Mouse (Mus musculus) adrenal gland, adult 8-10 months (tissue): ENCODE measurements around the gene Sh3glb2. TPM values are rescaled to one million over a fixed set of nuclear protein-coding genes. Genes with fewer than 3 reads are reported as not detected.

Experiments used
- DNase-seq: peaks from one replicate; pipeline ENCODE4 v3.0.0; 2022
- total RNA-seq, 4 experiments: library from RNA; stranded (reverse); gene quantifications; 2 replicates each; pipeline ENCODE4 v1.2.4; 2022

Sh3glb2 gene
- total RNA-seq, 4 experiments from 2014 or later, result 85.4 to 115 (median 101) TPM

GRCm38 (mm10) chr2:30380564-30381376 is 21.6 kb upstream of the Sh3glb2 start:
- no peak for DNase-seq

DNA sequence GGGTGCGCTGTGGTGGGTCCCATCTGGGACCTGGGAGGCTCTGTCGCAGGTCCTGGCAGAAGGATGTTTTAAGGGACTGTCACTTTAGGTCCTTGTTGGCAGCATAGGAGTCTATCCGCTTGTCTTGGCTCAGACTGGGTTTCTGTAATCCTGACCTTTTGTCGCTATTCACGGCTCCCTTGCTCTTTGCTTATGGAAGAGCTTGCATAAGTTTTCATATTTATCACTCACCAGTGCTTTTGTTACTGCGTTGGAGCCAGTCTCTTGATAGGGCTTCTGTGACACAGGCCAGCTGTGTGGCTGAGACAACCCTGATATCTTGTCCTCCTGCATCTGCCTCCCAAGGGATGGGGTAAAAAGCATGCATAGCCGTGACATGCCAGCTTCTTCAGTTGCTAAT is 20.2 kb upstream of the Sh3glb2 start:
- no peak for DNase-seq

DNA sequence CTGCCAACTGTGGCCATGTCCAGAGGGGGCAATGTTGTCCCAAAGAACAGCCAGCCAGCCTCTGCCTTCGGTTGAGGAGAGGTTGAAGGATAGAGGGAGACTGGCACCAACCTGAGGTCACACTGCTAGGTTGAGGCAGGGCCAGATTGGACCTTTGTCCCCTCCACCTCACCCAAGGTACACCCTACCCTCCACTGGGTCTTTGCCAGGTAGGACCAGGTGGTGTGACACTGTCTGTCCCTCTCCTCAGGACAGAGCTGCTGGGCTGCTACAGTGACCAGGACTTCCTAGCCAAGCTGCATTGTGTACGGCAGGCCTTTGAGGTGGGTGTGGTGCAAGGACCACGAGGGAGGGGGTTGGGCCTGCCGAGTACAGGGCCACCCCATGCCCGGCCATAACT is 18.6 kb upstream of the Sh3glb2 start:
- no peak for DNase-seq

- no peak for DNase-seq
These were observed 16.8 kb upstream of the Sh3glb2 start for GRCm38 (mm10) chr2:30375893-30376292.

DNA sequence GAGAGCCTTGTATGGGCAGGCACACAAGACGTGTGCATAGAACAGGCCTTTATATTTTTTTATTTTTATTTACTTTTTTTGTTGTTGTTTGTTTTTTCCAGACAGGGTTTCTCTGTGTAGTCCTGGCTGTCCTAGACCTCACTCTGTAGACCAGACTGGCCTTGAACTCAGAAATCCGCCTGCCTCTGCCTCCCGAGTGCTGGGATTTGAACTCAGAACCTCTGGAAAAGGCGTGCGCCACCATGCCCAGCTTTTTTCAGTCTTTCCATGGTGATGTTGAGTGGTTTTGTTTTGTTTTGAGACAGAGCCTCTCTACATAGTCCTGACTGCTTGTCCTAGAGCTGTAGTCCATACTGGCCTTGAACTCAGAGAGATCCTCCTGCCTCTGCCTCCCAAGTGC is 13.6 kb upstream of the Sh3glb2 start:
- no peak for DNase-seq

DNA sequence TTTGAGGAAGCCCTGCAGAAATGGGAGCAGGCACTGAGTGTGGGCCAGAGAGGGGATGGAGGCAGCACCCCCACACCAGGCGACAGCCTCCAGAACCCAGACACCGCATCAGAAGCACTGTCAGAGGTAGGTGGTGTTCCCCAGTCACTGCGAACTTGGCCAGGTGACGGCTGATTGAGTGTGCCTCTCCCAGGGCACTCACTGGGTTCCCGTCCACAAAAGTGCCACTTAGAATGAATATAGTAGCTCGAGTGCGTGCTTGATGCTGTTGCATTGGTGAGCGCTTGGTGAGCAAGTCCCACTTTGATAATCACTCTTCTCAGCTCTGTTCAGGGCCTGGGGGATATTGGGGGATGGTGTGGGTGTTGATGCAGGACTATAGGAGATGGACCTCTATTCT is 12.4 kb upstream of the Sh3glb2 start:
- no peak for DNase-seq

DNA sequence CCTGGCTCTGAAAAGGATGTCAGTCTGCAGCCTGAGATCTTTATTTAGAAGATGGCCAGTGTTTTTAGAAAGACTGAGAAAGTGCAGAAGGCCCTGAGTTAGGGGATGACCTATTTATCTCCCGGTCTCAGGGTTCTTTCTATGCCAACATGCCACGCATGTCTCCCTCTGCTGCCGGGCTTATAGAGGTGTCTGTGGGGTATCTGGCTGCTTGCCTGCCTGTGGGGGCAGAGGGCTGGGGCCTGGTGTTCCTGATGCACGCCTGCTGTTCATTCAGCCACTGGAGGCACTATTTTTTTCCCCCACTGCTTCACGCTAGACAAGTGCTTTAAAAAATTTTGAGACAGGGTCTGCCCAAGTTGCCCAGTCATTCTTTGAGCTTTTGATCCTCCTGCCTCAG is 7.1 kb upstream of the Sh3glb2 start:
- no peak for DNase-seq

DNA sequence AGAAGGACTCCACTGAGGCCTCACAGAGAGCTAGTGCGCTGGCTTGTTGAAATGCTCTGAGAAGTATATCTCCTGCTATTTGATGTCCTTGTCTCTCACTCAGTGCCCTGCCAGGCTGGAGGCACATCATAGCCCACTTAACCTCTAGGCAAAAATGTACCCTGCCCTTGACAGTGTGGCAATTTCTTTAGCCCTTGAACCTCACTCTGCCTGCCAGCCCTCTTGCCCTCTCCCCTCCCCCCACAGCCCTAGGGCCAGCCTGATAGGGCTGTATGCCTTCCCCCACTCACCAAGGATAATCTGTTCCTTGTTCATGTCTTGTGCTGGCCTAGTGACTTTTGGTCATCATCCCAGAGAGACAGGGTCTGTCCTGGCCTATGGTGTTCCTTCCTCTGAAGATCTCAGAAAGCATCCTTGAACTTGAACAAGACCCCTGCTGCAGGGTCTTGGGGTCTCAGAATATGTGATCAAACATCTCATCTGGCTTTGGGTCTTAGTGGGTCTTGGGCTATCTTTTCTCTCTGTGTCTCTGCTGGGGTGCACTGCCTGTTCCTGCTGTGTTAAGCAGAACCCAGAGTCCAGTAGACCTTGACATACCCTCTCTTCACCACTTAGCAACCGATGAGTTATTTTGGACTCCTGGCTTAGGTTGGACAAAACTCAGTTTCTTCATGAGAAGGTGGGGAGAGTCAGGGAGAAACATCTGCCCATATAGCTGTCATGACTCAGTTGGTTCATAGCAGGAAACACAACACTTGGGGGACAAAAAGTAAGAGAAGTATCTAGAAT is 6.3 kb upstream of the Sh3glb2 start:
- no peak for DNase-seq

DNA sequence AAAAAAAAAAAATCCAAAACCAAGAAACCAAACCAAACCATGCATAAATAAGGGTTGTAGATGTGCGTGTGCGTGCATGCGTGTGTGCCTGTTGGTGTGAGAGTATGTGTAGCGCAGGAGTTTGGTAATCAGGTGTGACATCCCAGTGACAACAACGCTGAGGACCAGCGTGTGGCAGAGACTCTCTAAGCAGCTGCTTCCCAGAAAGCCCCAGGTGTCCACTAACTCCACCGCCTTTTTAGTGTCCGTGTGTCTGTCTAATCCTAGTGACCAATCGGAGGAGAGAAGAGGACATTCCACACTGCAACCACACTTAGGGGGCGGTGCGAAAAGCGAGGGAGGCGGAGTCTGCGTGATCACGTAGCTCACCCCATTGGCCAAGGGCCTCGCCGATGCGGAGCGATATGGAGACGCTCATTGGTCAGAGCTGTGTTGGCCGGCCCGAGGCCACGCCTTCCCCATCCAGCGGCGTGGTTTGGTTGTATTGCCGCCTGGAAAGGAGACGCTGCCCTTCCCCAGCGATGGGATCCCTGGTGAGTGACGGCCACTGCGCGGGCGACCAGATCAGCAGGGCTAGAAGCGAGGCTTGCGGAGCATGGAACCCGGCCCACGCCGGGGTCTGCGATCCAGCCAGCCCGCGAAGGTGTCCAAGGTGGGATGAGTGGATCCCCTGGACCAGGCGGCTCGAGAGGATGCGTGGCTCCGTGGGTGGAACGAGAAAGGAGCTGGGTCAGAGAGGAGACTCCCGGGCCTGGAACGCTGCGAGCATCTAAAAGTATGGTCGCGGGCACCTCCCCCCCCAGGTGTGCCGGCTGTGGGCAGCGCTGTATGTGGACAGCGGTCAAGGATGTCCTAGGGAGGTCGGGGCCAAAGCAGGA is 4.9 kb upstream of the Sh3glb2 start, which contains the start of gene Miga2:
Gene Miga2 (plus strand): TSS at position 461 of the 878 bp plus-strand sequence.
- DNase-seq, result peak; percentile 100

- no peak for DNase-seq
These were observed 3.7 kb upstream of the Sh3glb2 start for GRCm38 (mm10) chr2:30362865-30363264.

GRCm38 (mm10) chr2:30360626-30361025 is 1.5 kb upstream of the Sh3glb2 start:
- DNase-seq, result no peak

DNA sequence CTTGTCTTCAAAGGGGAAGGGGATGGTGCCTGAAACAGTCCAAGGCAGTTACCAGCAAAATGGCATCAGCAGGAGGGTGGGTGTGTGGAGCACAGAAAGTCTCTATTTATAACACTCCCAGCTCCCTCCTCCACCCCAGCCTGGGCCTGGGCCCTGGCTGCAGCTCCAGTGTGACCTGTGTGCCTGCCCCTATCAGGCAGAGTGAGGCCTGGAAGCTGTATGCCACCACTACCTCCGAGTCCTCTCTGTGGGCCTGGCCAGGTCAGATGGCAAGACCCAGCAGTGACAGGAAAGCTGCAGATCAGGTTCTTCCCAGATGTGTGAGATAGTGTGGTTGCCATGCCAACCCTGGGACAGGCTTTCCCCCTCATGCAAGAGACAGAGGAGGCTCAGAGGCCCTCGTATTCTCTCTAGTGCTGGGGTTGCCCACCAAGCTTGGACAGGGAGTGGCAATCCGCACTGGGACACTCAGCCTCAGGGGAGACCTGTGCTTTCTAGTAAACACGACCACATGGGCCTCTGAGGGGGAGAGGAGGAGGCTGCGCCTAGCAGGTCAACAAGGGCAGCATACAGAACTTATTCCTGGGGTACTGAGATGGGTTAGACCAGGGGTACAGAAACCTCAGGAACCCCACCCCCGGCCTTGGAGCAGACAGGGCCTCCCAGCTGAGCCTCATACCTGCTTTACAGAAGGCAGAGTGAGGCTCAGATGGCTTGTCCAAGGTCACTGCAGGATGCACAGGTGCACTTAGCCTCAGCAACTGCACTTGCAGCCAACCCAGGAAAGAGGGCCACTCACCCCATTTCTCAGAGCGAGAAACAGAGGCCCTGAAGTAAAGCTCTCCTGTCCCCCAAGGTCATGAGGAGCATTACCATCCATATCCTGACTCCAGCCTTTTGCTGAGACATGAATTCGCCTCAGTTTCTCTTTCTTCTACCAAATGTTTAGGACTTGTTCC is 1.3 kb downstream of the Sh3glb2 start:
- no peak for DNase-seq

DNA sequence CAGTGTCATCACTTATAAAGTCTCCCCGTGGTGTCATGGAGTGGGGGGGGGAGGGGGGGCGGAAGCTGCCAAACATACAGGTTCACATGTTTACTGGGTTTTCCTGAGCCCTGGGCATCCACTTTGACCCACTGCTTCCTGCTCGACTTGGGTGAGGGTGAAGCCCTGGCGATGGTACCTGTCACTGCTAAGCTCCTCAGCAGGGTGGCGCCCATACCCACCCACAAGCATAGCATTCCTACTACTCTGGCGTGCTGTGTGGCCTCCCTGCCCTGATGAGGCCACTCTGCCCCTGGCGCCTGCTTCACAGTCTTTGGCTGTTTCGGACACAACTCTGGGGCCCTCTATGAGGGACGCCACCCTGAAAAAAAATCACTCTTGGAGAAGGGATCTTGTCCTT is 2.2 kb downstream of the Sh3glb2 start:
- DNase-seq, result no peak

GRCm38 (mm10) chr2:30356266-30356665 is 2.9 kb downstream of the Sh3glb2 start:
- DNase-seq, result no peak

- DNase-seq, result no peak
These were observed 3.3 kb downstream of the Sh3glb2 start for GRCm38 (mm10) chr2:30355861-30356260.

- DNase-seq, result no peak
These were observed 8.0 kb downstream of the Sh3glb2 start for GRCm38 (mm10) chr2:30351149-30351548.

DNA sequence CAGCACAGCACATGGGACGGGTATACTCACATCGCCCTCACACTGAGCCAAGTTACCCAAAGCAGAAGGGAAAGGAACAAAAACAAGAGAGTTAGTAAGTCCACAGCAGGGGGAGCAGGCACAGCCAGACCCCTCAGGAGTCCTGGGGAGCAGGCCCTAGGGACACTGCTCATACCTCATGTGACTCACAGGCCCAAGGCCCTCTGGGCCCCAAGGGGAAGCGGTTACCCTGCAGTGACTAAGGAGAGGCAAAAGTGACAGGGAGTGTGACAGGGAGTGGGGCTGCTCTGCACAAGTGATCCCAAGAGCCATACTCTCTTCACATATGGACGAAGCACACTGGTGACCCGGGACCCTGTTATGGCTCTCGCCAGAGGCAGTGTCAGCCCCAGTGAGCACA is 9.9 kb downstream of the Sh3glb2 start:
- no peak for DNase-seq

DNA sequence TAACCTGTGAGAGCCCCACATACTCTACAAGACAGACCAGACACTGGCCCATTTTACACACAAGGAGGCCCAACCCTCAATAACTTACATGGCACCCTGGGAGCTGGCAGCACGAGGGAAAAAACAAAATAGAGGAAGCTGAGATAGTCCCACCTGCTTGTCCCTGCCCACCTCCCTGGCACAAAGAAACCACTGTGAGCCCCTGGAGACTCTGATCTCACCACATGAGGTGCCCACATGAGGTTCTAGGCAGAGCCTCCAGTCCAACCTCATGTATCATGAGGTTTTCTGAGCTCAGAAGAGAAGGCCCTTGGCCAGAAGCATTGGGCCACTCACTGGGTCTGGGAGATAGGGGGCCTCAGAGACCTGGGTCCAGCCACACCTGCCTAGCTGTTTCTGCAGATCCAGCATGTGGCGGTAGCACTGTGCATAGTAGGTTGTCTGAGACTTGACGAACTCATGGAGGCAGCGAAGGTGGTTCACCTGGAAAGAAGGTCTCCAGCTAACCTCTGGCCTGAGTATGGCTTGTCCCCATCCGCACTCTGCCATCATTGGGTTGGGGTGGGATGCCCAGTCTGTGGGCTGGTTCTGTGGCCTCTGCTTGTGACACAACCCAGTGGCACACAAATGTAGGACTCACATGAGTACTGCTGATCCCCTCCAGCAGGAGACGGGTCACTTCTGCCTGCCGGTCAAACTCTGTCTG is 13.0 kb downstream of the Sh3glb2 start:
- DNase-seq, result no peak

- peak; percentile 86 for DNase-seq
These were observed 15.5 kb downstream of the Sh3glb2 start for GRCm38 (mm10) chr2:30343601-30344137.

GRCm38 (mm10) chr2:30342544-30342943 is 16.6 kb downstream of the Sh3glb2 start:
- no peak for DNase-seq

GRCm38 (mm10) chr2:30342061-30342460 is 17.1 kb downstream of the Sh3glb2 start:
- DNase-seq, result no peak
